Mouse (Mus musculus): ENCODE data around the gene Aox4. TPM values are rescaled to one million over a fixed set of nuclear protein-coding genes. Genes with fewer than 3 reads are reported as not detected.

Gene Aox4
- 0.28 and 0.32 TPM in 2 replicates for polyA plus RNA-seq (2012; rRNA removed)

GRCm38 (mm10) chr1:58210203-58210602 is at the start of gene Aox4:
Gene Aox4 (plus strand): TSS chr1:58210397.

GRCm38 (mm10) chr1:58278026-58278425 is 67.8 kb downstream of the Aox4 start, which contains the start of gene Aox2:
Gene Aox2 (plus strand): TSS chr1:58278326.

Other genes starting within 250 kb of the Aox4 start
- gene Sgo2a, start 214.4 kb upstream of the Aox4 start, polyA plus RNA-seq (2012; rRNA removed), result 6.7 and 8.7 TPM in 2 replicates
- gene Kctd18, start 191.4 kb upstream of the Aox4 start, polyA plus RNA-seq (2012; rRNA removed), result 34.6 and 36.5 TPM in 2 replicates
- gene Aox1, start 180.5 kb upstream of the Aox4 start, polyA plus RNA-seq (2012; rRNA removed), result 0.36 and 0.53 TPM in 2 replicates
- gene Aox3, start 97.3 kb upstream of the Aox4 start, polyA plus RNA-seq (2012; rRNA removed), result 0.29 and 0.43 TPM in 2 replicates
- gene Aox2, start 67.9 kb downstream of the Aox4 start, polyA plus RNA-seq (2012; rRNA removed), result 0.04 and 0.08 TPM in 2 replicates
- 130 and 149 TPM in 2 replicates for gene Bzw1, start 182.5 kb downstream of the Aox4 start, polyA plus RNA-seq (2012; rRNA removed)
- gene Clk1, start 213.7 kb downstream of the Aox4 start, polyA plus RNA-seq (2012; rRNA removed), result 311 and 325 TPM in 2 replicates
- 51.6 and 56.7 TPM in 2 replicates for gene Nif3l1, start 234.8 kb downstream of the Aox4 start, polyA plus RNA-seq (2012; rRNA removed)
- 41.1 and 45.9 TPM in 2 replicates for gene Ppil3, start 235.1 kb downstream of the Aox4 start, polyA plus RNA-seq (2012; rRNA removed)